Comparison of ENCODE assay signal across 10 mouse cellular contexts in the genomic region with DNA sequence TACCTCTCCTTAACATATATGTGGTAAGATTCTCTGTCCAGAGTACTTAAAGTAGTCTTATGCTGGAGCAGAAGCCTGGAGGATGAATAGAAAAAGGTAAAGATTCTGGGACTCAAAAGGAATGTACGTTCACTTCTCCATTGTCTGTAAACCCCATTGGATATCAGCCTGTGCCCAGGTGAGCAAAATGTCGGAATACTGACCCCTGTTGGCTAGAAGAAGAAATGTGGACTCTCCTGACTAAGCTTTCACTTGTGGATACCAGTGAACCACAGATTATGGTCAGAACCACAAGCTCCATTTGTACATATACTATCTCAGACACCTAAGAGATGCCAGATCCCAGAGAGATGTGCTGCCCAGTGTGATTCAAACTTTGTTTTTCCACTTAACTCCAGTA.
DNase-seq lines count a peak whose midpoint lies in the region; ATAC-seq and TF ChIP-seq lines count a peak whose summit lies in the region.
"Had no signal": no experiment of that assay in that cellular context is flagged by ENCODE, and none has a peak within 500 bp of the region (broad histone marks: within the 10 kb centered on the region; RNA-seq: fewer than 3 reads in every experiment).

No protein-coding gene starts in this region.

- no peak overlapping the region for H3K4me3 ChIP-seq in liver, adult 2 months (ENCODE audit: insufficient read depth, low read depth, low read length)
- no peak overlapping the region for H3K4me3 ChIP-seq in liver, embryonic 11.5 days (ENCODE audit: low read depth, low read length)
- no peak overlapping the region for H3K4me3 ChIP-seq in kidney, postnatal 0 days (replicated peaks; ENCODE audit: low read depth, low read length)
- H3K4me3 ChIP-seq in midbrain, embryonic 11.5 days (ENCODE audit: low read depth, low read length), result no peak overlapping the region
- H3K4me3 ChIP-seq: erythroblast, embryonic 14.5 days; neural tube, embryonic 13.5 days had no signal

- ATAC-seq in liver, embryonic 11.5 days (replicated peaks; ENCODE audit: low FRiP score), result no peak
- ATAC-seq in kidney, postnatal 0 days (replicated peaks; ENCODE audit: low FRiP score, low read depth), result no peak
- no peak for ATAC-seq in midbrain, embryonic 11.5 days (ENCODE audit: low FRiP score)

- H3K36me3 ChIP-seq in liver, adult 2 months (ENCODE audit: control insufficient read depth, insufficient read depth, low read length), result no peaks in the 10 kb centered on the region
- no peaks in the 10 kb centered on the region for H3K36me3 ChIP-seq in liver, embryonic 11.5 days (ENCODE audit: control insufficient read depth, insufficient read depth, low read length)
- no peaks in the 10 kb centered on the region for H3K36me3 ChIP-seq in kidney, postnatal 0 days (ENCODE audit: insufficient read depth, low read length)
- no peaks in the 10 kb centered on the region for H3K36me3 ChIP-seq in midbrain, embryonic 11.5 days (ENCODE audit: control insufficient read depth, insufficient read depth, low read length)
- H3K36me3 ChIP-seq: neural tube, embryonic 13.5 days had no signal

- H3K9ac ChIP-seq in liver, adult 2 months (ENCODE audit: low read depth, low read length), result no peak overlapping the region
- no peak overlapping the region for H3K9ac ChIP-seq in liver, embryonic 11.5 days (ENCODE audit: low read depth, low read length)
- no peak overlapping the region for H3K9ac ChIP-seq in kidney, postnatal 0 days (ENCODE audit: low read depth, low read length)
- H3K9ac ChIP-seq in midbrain, embryonic 11.5 days (ENCODE audit: low read length), result no peak overlapping the region
- H3K9ac ChIP-seq: neural tube, embryonic 13.5 days had no signal

- 19% methylated on average over 2 of the region's 2 CpGs for whole genome bisulfite sequencing in liver, adult 2 months
- 31% methylated on average over 2 of the region's 2 CpGs for WGBS in liver, embryonic 11.5 days
- WGBS in kidney, postnatal 0 days, result 24% methylated on average over 2 of the region's 2 CpGs
- WGBS in midbrain, embryonic 11.5 days, result 25% methylated on average over 2 of the region's 2 CpGs

- H3K79me2 ChIP-seq in liver, adult 2 months (ENCODE audit: control insufficient read depth, insufficient read depth, low read length), result no peaks in the 10 kb centered on the region

- H3K9me3 ChIP-seq in liver, embryonic 11.5 days (ENCODE audit: control insufficient read depth, low read length), result no peaks in the 10 kb centered on the region
- no peaks in the 10 kb centered on the region for H3K9me3 ChIP-seq in kidney, postnatal 0 days (replicated peaks; ENCODE audit: low read length)
- H3K9me3 ChIP-seq in midbrain, embryonic 11.5 days (ENCODE audit: control insufficient read depth, low read length), result no peaks in the 10 kb centered on the region
- H3K9me3 ChIP-seq: neural tube, embryonic 13.5 days had no signal

- no peak overlapping the region for H3K4me2 ChIP-seq in liver, embryonic 11.5 days
- H3K4me2 ChIP-seq in kidney, postnatal 0 days (ENCODE audit: low read length), result no peak overlapping the region
- H3K4me2 ChIP-seq in midbrain, embryonic 11.5 days, result no peak overlapping the region
- H3K4me2 ChIP-seq: neural tube, embryonic 13.5 days had no signal

- no peak for TF ChIP-seq POLR2A in liver, adult 2 months (IDR thresholded peaks at IDR 0.05; ENCODE audit: extremely low read depth, insufficient read depth, low read length)

- H3K4me1 ChIP-seq in liver, adult 2 months (ENCODE audit: control insufficient read depth, insufficient read depth, low read length), result no peaks in the 10 kb centered on the region
- no peaks in the 10 kb centered on the region for H3K4me1 ChIP-seq in liver, embryonic 11.5 days (replicated peaks; ENCODE audit: control insufficient read depth, insufficient read depth, low read length)
- no peaks in the 10 kb centered on the region for H3K4me1 ChIP-seq in kidney, postnatal 0 days (replicated peaks; ENCODE audit: insufficient read depth, low read length)
- H3K4me1 ChIP-seq in midbrain, embryonic 11.5 days (ENCODE audit: control insufficient read depth, insufficient read depth, low read length), result no peaks in the 10 kb centered on the region
- H3K4me1 ChIP-seq: neural tube, embryonic 13.5 days had no signal

- no peak for TF ChIP-seq CTCF in liver, adult 2 months (IDR thresholded peaks at IDR 0.05; ENCODE audit: low read depth, low read length)
- TF ChIP-seq CTCF in kidney, postnatal 0 days (IDR thresholded peaks at IDR 0.05; ENCODE audit: low read depth), result peak; percentile 75

- H3K27me3 ChIP-seq in liver, adult 2 months (ENCODE audit: control insufficient read depth, insufficient read depth, low read length), result no peaks in the 10 kb centered on the region
- no peaks in the 10 kb centered on the region for H3K27me3 ChIP-seq in liver, embryonic 11.5 days (replicated peaks; ENCODE audit: control insufficient read depth, insufficient read depth, low read length)
- H3K27me3 ChIP-seq in kidney, postnatal 0 days (ENCODE audit: insufficient read depth, low read length), result no peaks in the 10 kb centered on the region
- no peaks in the 10 kb centered on the region for H3K27me3 ChIP-seq in midbrain, embryonic 11.5 days (ENCODE audit: control insufficient read depth, insufficient read depth, low read length)
- H3K27me3 ChIP-seq: neural tube, embryonic 13.5 days had no signal

- DNase-seq in adrenal gland, postnatal 14 days, result peak; percentile 18
- DNase-seq in adrenal gland, adult 8-10 months, result no peak
- peak; percentile 29 for DNase-seq in liver, adult 2 months (ENCODE audit: extremely low read depth, low read depth, low spot score)
- no peak for DNase-seq in liver, embryonic 11.5 days (ENCODE audit: low spot score)
- DNase-seq in cerebellum, adult 18-20 months, result peak; percentile 3 to 6
- DNase-seq in kidney, postnatal 0 days (ENCODE audit: low spot score), result peak; percentile 46
- DNase-seq in midbrain, embryonic 11.5 days (ENCODE audit: low spot score, missing footprints), result no peak
- DNase-seq in c-Kit-positive CD71-positive TER-119-positive erythroid progenitor cells, embryonic 14.5 days (ENCODE audit: low spot score), result no peak

- H3K27ac ChIP-seq in liver, adult 2 months (replicated peaks; ENCODE audit: insufficient read depth, low read depth, low read length), result no peak overlapping the region
- no peak overlapping the region for H3K27ac ChIP-seq in liver, embryonic 11.5 days (ENCODE audit: low read depth, low read length)
- H3K27ac ChIP-seq in kidney, postnatal 0 days, result no peak overlapping the region
- H3K27ac ChIP-seq in midbrain, embryonic 11.5 days (ENCODE audit: low read depth, low read length), result no peak overlapping the region
- H3K27ac ChIP-seq: neural tube, embryonic 13.5 days had no signal

Comparison
In these comparisons a context has a peak if more than half of its experiments do, and no peak if none do; other contexts are left out.
1. DNase-seq: peak in adrenal gland, postnatal 14 days (single experiment), liver, adult 2 months (single experiment), cerebellum, adult 18-20 months (2 of 2) and kidney, postnatal 0 days (single experiment); none in adrenal gland, adult 8-10 months (single experiment), liver, embryonic 11.5 days (single experiment), midbrain, embryonic 11.5 days (single experiment) and c-Kit-positive CD71-positive TER-119-positive erythroid progenitor cells, embryonic 14.5 days (single experiment).